Mouse (Mus musculus): ENCODE results near the gene Ablim2. TPM values are rescaled to one million over a fixed set of nuclear protein-coding genes. Genes with fewer than 3 reads are reported as not detected.
A peak's percentile ranks its signal among the peaks of the same experiment; 100 is the strongest.

Ablim2 gene
- polyA plus RNA-seq, 1 experiment from 2014 or later: 2.5 TPM

DNA sequence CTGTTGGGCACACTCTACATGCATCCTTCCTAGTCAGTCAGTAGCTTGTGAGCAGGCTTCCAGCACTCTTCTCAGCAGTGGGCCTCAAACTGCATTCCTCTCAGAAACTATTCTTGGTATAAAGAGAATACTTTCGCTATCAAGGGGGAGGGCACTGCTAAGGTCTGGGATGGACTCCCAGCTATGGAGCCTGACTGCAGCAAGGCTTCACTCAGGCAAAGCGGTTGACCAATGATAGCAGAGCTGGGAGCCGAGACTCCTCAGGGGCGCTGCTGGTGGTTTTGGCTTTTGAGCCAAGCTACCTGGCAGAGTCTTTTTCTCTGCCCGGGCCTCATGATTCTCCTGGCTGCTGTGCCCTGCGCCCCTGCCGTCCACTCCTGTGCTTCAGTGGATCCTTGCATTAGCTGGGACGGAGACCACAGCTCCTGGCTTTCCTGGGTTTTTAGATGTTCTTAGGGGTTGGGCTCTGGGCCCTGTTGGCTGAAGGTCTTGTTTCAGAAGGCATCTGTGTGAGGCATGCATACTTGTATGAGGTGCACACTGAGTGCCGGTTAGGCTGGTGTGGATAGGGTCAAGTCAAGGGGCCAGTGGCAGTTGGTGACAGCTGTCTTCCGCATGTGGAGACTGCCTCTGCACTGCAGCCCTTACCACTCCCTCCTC is 164.0 kb downstream of the Ablim2 start:
- WGBS: 35% methylated on average over 10 of the region's 10 CpGs
- Histone ChIP-seq H3K9ac (ENCODE audit: low read depth, low read length) (peak overlapping the region; percentile 47; the same call in 1 of the 2 replicates), H3K4me1 (ENCODE audit: control insufficient read depth, insufficient read depth, low read length) (peaks cover 61% of the 10 kb centered on the region), H3K36me3 (ENCODE audit: control insufficient read depth, insufficient read depth, low read length) (no peaks in the 10 kb centered on the region), H3K4me2 (replicated peaks; ENCODE audit: low read depth, low read length) (peak overlapping the region; percentile 28), H3K27me3 (ENCODE audit: control insufficient read depth, insufficient read depth, low read length) (no peaks in the 10 kb centered on the region), H3K9me3 (ENCODE audit: control insufficient read depth, low read length) (no peaks in the 10 kb centered on the region), H3K4me3 (ENCODE audit: low read length) (no peak overlapping the region), H3K27ac (ENCODE audit: low read depth, low read length) (peak overlapping the region; percentile 89)
- ATAC-seq (ENCODE audit: low FRiP score, low TSS enrichment): peak; percentile 79

DNA sequence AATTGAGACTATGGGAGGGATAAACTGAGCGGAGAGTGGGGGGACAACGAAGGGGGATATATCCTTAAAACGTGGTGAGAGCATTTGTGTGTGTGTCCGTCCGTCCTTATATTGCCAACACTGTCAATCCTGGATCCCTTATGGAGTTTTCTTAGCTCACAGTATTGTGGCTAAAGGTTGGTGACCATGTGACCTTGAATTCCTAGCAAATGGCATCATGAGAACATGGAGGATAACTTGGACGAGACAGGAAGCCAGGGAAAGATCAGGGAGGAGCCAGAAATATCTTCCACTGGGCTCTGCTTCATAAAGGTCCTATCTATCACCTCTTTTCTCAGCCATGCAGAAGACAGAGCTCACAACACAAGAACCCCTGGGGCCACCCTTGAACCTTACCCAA is 165.8 kb downstream of the Ablim2 start:
- Histone ChIP-seq H3K27ac (ENCODE audit: low read depth, low read length) (no peak overlapping the region), H3K9ac (ENCODE audit: low read depth, low read length) (no peak overlapping the region), H3K36me3 (ENCODE audit: control insufficient read depth, insufficient read depth, low read length) (no peaks in the 10 kb centered on the region), H3K4me2 (replicated peaks; ENCODE audit: low read depth, low read length) (no peak overlapping the region), H3K9me3 (ENCODE audit: control insufficient read depth, low read length) (no peaks in the 10 kb centered on the region), H3K4me3 (ENCODE audit: low read length) (no peak overlapping the region), H3K4me1 (ENCODE audit: control insufficient read depth, insufficient read depth, low read length) (peaks cover 61% of the 10 kb centered on the region), H3K27me3 (ENCODE audit: control insufficient read depth, insufficient read depth, low read length) (no peaks in the 10 kb centered on the region)
- 80% methylated on average over 6 of the region's 6 CpGs for WGBS
- no peak for ATAC-seq (ENCODE audit: low FRiP score, low TSS enrichment)

DNA sequence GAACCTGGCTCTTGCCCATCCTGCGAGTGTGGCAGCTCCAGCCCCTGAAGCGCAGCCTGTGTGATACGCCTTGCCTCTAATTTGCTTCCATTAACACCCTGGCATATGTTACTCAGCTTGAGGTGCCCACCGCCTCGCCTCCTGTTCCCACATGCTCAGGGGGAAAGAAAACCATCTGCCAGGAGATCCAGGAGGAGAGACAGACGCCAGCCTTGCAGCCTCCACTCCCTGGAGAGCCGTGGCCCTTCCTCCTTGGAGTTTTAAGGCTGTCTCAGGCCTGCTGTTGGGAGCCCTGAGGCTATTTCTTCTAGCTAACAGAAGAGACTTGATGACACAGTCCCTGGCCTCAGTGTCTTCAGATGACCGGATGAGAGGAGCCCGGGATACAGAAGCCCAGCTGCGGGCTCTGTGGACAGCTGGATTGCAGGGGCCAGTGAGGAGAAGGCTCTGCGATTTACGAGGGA is 167.5 kb downstream of the Ablim2 start:
- peak overlapping the region; percentile 24; the same call in 1 of the 2 replicates for H3K9ac ChIP-seq (ENCODE audit: low read depth, low read length)
- peak overlapping the region; percentile 53 for H3K27ac ChIP-seq (ENCODE audit: low read depth, low read length)
- H3K9me3 ChIP-seq (ENCODE audit: control insufficient read depth, low read length): no peaks in the 10 kb centered on the region
- 0 out of 2 replicates have a peak overlapping the region, but pooled peaks have one; percentile 4 for H3K4me2 ChIP-seq (replicated peaks; ENCODE audit: low read depth, low read length)
- peaks cover 55% of the 10 kb centered on the region for H3K4me1 ChIP-seq (ENCODE audit: control insufficient read depth, insufficient read depth, low read length)
- WGBS: 26% methylated on average over 12 of the region's 12 CpGs
- no peaks in the 10 kb centered on the region for H3K27me3 ChIP-seq (ENCODE audit: control insufficient read depth, insufficient read depth, low read length)
- H3K36me3 ChIP-seq (ENCODE audit: control insufficient read depth, insufficient read depth, low read length): no peaks in the 10 kb centered on the region
- H3K4me3 ChIP-seq (ENCODE audit: low read length): no peak overlapping the region
- no peak for ATAC-seq (ENCODE audit: low FRiP score, low TSS enrichment)

DNA sequence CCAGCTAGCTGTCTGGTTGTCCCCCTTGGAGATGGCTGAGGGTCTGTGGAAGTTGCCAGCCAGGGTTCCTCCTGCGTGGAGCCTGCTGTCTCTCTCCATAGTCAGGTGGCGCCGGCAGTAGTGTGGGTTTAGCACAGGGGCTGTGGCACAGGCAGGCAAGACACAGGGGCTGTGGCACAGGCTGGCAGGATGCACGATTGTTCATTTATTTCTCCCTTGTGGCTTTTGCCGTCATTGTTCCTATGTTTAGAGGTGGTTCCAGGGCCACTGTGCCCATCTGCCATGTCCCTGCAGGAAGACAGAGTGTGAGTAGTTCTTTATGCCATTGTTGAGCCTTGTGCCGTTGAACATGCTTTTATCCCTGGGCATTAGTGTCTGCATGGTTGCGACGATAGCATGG is 168.8 kb downstream of the Ablim2 start:
- Histone ChIP-seq H3K9ac (ENCODE audit: low read depth, low read length) (no peak overlapping the region), H3K27ac (ENCODE audit: low read depth, low read length) (no peak overlapping the region), H3K27me3 (ENCODE audit: control insufficient read depth, insufficient read depth, low read length) (no peaks in the 10 kb centered on the region), H3K9me3 (ENCODE audit: control insufficient read depth, low read length) (no peaks in the 10 kb centered on the region), H3K36me3 (ENCODE audit: control insufficient read depth, insufficient read depth, low read length) (0 out of 2 replicates have a peak, but pooled peaks cover 1% of the 10 kb centered on the region), H3K4me3 (ENCODE audit: low read length) (no peak overlapping the region), H3K4me1 (ENCODE audit: control insufficient read depth, insufficient read depth, low read length) (peaks cover 45% of the 10 kb centered on the region), H3K4me2 (replicated peaks; ENCODE audit: low read depth, low read length) (no peak overlapping the region)
- 85% methylated on average over 8 of the region's 8 CpGs for WGBS
- ATAC-seq (ENCODE audit: low FRiP score, low TSS enrichment): no peak

DNA sequence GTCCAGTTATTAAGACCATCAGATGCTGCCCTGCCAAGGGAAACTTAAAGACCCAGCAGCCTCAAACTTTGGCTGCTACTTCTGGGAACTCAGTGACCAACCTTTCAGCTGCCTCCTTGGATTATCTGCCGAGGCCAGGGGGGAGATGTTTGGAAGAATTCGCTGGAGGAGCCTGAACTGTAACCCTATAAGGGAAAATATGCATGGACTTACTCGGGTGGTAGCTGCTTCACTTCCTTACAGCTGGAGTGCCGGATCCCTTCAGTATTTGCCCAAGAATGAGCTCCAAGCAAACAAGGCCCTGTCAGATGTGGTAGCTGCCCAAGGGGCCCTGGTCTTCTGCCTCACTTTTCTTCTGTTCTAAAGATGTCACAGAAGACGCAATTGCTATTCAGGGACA is 173.6 kb downstream of the Ablim2 start:
- H3K27ac ChIP-seq (ENCODE audit: low read depth, low read length): no peak overlapping the region
- H3K4me3 ChIP-seq (ENCODE audit: low read length): no peak overlapping the region
- no peak overlapping the region for H3K9ac ChIP-seq (ENCODE audit: low read depth, low read length)
- H3K36me3 ChIP-seq (ENCODE audit: control insufficient read depth, insufficient read depth, low read length): peaks cover 8% of the 10 kb centered on the region
- H3K27me3 ChIP-seq (ENCODE audit: control insufficient read depth, insufficient read depth, low read length): no peaks in the 10 kb centered on the region
- no peak overlapping the region for H3K4me2 ChIP-seq (replicated peaks; ENCODE audit: low read depth, low read length)
- peaks cover 11% of the 10 kb centered on the region for H3K4me1 ChIP-seq (ENCODE audit: control insufficient read depth, insufficient read depth, low read length)
- no peaks in the 10 kb centered on the region for H3K9me3 ChIP-seq (ENCODE audit: control insufficient read depth, low read length)
- no peak for ATAC-seq (ENCODE audit: low FRiP score, low TSS enrichment)
- WGBS: 52% methylated on average over 5 of the region's 5 CpGs

DNA sequence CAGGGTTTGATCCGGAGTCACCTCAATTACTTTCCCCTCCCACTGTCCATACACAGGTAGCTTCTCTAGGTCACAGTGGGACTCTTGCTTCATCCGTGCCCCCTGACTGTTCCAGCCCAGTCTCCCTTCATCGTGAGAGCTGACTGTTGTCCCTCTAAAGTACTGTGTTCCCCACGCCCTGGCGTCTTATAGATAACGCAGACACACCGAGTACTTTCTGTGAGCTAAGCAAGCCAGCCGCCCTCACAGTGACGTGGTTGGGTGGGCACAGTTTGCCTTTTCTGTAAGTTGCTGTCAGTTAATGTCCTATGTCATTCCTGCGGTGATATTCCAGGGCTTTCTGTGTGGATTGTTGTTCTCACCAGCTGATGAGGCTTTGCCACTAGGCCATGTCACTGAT is 175.4 kb downstream of the Ablim2 start:
- Histone ChIP-seq H3K27ac (ENCODE audit: low read depth, low read length) (no peak overlapping the region), H3K4me2 (replicated peaks; ENCODE audit: low read depth, low read length) (no peak overlapping the region), H3K4me3 (ENCODE audit: low read length) (no peak overlapping the region), H3K36me3 (ENCODE audit: control insufficient read depth, insufficient read depth, low read length) (peaks cover 15% of the 10 kb centered on the region), H3K9ac (ENCODE audit: low read depth, low read length) (no peak overlapping the region), H3K9me3 (ENCODE audit: control insufficient read depth, low read length) (no peaks in the 10 kb centered on the region), H3K27me3 (ENCODE audit: control insufficient read depth, insufficient read depth, low read length) (no peaks in the 10 kb centered on the region), H3K4me1 (ENCODE audit: control insufficient read depth, insufficient read depth, low read length) (no peaks in the 10 kb centered on the region; the same call in 1 of the 2 replicates)
- 62% methylated on average over 10 of the region's 10 CpGs for WGBS
- ATAC-seq (ENCODE audit: low FRiP score, low TSS enrichment): no peak

Other genes with a start within 250 kb of the Ablim2 start
- 1.5 and 2.1 TPM in 2 replicates for gene Cpz, start 232.2 kb upstream of the Ablim2 start, polyA plus RNA-seq (2014; fragmentation: Nextera tagmentation; extraction: Ambion mirVana)
- gene Trmt44, start 182.8 kb upstream of the Ablim2 start, polyA plus RNA-seq (2014; fragmentation: Nextera tagmentation; extraction: Ambion mirVana): 7.9 and 10.2 TPM in 2 replicates
- gene Acox3, start 174.8 kb upstream of the Ablim2 start, polyA plus RNA-seq (2014; fragmentation: Nextera tagmentation; extraction: Ambion mirVana): 8.3 and 13.1 TPM in 2 replicates
- gene Htra3, start 78.1 kb upstream of the Ablim2 start, polyA plus RNA-seq (2014; fragmentation: Nextera tagmentation; extraction: Ambion mirVana): 7.0 and 8.6 TPM in 2 replicates
- gene Sh3tc1, start 17.9 kb upstream of the Ablim2 start, polyA plus RNA-seq (2014; fragmentation: Nextera tagmentation; extraction: Ambion mirVana): 4.2 and 11.3 TPM in 2 replicates
- gene Afap1, start 135.4 kb downstream of the Ablim2 start, polyA plus RNA-seq (2014; fragmentation: Nextera tagmentation; extraction: Ambion mirVana): 16.8 and 23.6 TPM in 2 replicates

Measured in kidney, embryonic 14.5 days (tissue).